Mouse (Mus musculus) adrenal gland (tissue): ENCODE data around the gene Sell.

Experiments used
- intact Hi-C: fragments of 180-260 bp; cut with DNase I; formaldehyde crosslinking; loops from one replicate; pipeline ENCODE4 v1.15.1; 2025

Gene Sell

DNA sequence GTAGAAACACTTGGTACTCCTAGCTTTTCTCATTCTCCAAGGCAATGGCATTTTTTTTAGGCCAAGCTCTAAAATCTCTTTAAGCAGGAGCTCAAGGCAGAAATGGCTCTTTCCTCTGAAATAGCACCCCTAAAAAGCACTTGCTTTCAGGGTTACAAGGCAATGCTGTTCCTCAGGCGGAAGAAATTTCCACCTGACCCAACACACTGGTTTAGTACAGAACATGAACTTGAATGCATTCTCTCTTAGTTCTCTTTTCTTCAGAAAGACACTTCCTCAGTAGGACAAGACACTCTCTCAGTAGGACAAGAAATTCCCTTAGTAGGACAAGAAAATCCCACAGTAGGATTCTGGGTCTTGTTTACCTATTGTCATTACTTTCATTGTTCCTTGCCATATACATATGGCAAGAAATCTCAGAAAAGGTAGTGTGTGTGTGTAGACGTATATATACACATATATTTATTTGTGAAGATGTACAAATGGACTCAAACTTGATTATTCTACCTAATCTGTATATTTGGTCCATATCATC, 12.9 kb downstream of the Sell start:
- intact Hi-C loops, result no loop called here

DNA sequence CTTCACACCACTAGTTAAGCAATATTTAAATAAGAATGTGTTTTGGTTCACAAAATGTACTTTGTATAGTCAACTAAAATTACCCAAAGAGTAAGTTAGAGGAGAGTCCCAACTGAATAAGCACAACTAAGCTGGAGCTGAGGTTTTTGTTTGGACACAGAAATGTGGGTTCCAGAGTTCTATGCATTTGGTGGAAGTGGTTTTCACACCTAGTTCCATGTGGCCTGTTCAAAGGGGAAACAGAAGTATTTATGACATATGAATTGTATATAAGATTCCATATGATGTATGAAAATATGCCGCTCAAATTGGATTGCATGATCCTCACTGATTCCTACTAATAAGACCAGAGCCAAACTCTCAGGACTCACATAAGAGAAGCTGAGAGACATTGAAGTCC, 13.6 kb downstream of the Sell start:
- intact Hi-C loops, result no loop called here

GRCm38 (mm10) chr1:164076441-164076840, 14.7 kb downstream of the Sell start:
- intact Hi-C loops, result no loop called here

- intact Hi-C loops, result no loop called here
These were observed 15.2 kb downstream of the Sell start for GRCm38 (mm10) chr1:164077031-164077430.

DNA sequence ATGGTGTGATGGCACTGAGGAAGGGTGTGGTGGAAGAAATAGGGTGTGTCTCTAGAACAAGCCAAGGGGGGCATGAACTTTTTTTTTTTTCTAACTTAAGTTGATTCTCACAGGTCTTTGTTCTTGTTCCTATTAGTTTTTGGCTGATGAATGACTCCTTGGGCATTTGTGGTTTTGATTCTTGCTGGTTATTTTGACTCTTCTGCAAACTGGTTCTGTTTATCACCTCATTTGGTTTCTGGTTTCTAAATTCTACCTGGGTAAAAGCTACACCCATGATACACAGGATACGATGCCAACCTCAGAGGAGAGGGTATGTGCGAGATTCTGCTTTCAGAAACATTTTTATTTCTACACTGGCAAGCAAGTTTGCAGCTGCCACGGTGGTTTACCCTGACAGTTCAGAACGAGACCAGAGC, 16.6 kb downstream of the Sell start:
- intact Hi-C loops, result no loop called here

DNA sequence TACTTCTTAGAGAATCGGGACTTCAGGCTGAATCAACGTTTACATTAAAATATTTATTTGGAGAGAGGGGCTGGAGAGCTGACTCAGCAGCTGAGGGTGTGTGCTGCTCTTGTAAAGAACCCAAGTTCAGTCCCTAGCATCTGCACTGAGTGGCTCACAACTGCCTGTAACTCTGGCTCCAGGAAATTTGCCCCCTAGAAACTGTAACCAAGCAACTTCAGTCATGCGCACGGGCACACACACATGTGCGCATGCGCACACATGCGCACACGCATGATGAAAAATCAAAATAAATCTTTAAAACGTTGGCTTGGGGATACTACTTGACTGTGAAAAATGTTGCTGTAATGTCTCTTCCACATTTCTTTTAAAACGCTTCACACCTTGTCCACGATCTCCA, 17.3 kb downstream of the Sell start:
- intact Hi-C loops, result no loop called here

GRCm38 (mm10) chr1:164083046-164083445, 21.3 kb downstream of the Sell start:
- intact Hi-C loops, result no loop called here

DNA sequence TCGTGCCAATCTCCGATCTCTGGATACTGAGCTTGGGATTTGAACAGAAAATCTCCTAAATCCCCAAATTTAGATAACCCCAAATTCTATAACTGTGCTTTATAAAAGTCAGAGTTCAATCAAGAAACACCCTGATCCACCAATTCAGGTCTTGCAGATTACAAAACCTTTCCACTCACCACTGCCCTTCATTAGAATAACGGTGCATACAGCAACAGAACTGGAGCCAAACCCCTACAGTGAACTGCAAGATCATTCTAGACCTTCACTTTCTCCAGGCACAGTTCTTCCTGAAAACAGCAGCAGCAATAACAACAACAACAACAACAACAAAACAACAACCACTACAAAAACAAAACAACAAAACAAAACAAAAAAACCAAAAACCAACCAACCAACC, 25.0 kb downstream of the Sell start:
- intact Hi-C loops, result no loop called here

GRCm38 (mm10) chr1:164087872-164088271, 26.1 kb downstream of the Sell start:
- intact Hi-C loops, result no loop called here

DNA sequence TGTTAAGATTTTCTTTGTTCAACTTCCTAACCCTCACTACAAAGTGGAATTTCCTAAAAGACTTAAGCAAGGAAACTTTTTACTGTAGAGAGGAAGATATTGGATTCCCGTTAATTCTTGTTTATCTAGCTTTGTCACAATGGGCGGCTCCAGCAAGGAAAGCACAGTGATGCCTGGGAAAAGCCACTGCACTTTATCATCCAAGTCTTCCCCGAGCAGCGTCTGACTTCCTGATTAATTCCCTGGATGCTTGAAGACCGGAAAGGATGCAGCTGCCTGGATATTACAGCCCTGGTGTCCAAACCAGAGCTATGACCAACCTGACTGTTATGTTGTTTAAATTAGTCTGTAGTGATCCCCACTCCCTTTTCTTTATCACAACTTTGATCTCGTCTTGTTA, 35.0 kb downstream of the Sell start:
- intact Hi-C loops, result no loop called here

GRCm38 (mm10) chr1:164097911-164098310, 36.1 kb downstream of the Sell start:
- intact Hi-C loops, result no loop called here

DNA sequence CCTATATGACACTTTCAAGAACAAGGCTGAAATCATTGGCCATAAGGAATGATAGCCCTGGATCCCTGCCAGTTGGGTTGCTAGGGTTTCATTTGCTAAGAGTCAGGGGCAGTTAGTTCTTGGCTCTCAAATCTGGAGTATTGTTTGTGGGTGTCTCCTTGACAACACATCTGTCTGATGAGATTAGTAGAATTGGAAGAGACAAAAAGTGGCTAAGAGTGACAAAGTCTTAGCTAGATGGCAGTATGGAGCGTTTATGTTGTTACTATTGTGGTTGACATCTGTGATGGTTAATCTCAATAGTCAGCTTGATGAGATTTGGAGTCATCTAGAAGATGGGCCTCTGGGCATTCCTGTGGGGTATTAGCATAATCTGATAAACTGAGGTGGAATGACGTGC, 36.6 kb downstream of the Sell start:
- intact Hi-C loops, result no loop called here

DNA sequence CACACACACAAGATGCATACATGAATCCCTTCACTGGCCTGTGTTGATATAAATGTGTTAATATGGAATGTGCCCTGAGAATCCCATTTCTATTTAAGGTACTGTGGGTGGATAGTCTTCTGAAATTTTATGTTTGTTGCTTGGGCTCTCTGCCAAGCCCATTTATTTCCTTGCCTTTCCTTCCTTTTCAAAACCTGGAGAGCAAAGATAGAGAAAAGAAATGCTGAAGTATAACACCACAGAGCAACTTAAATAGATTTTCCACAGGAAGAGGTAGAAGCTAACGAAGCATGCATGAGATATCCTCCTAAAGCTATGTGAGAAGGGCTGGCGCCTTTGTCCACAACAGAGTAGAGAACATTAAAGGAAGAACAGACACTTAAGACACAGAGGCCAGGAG, 48.0 kb downstream of the Sell start:
- intact Hi-C loops, result no loop called here

GRCm38 (mm10) chr1:164110591-164111329, 49.0 kb downstream of the Sell start:
- intact Hi-C loops, result no loop called here

DNA sequence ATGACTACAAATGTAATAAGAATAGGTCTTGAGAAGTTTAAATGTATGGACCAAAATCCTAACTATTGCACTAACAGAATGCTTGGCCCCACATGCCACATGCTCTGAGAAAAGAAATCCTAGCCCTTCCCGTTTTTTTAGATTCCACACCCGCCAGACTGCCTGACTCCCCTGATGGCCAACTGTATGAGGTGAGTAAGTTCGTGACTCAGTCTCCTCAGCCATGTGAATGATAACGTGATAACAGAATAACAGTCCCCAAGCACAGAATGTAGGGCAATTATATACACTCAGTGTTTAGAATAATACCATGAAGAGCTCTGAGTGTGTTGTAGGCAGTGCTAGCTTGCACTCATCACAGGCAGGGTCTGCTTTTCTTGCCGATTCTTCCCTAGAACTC, 52.5 kb downstream of the Sell start:
- intact Hi-C loops, result no loop called here

DNA sequence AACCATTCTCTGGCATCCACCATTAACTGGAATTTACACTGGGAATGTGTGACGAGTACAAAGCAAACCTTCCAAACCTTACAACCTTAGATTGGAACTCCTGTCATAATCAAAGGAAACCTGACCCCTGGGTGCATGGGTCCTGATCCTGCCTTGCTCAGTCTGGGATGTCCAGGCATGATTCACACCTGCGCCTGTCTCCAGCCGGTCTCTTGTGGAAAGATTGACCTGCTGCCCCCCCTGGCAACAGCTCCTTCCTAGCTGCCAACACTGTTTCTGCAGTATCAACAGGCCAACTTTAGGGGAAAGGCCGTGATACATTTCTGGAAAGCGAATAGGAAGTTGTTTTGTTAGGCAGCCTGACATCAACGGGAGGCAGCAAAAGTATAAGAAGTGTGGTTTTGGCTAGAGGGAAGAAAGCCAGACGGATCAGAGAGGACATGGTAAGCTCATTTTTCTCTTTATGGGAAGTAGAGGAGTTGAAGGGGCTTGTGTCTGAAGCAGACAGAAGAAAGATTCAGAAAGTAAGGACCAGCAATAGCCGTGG, 53.2 kb downstream of the Sell start, which contains the start of gene Selp:
Selp (plus strand) TSS at position 318 of the 547 bp plus-strand sequence.
- intact Hi-C loops, result no loop called here

- intact Hi-C loops, result no loop called here
These were observed 53.9 kb downstream of the Sell start for GRCm38 (mm10) chr1:164115647-164116046.

- intact Hi-C loops, result no loop called here
These were observed 56.1 kb downstream of the Sell start for GRCm38 (mm10) chr1:164117869-164118268.

GRCm38 (mm10) chr1:164119892-164120776, 58.4 kb downstream of the Sell start:
- intact Hi-C loops, result no loop called here

GRCm38 (mm10) chr1:164120777-164121158, 59.0 kb downstream of the Sell start:
- intact Hi-C loops, result no loop called here

DNA sequence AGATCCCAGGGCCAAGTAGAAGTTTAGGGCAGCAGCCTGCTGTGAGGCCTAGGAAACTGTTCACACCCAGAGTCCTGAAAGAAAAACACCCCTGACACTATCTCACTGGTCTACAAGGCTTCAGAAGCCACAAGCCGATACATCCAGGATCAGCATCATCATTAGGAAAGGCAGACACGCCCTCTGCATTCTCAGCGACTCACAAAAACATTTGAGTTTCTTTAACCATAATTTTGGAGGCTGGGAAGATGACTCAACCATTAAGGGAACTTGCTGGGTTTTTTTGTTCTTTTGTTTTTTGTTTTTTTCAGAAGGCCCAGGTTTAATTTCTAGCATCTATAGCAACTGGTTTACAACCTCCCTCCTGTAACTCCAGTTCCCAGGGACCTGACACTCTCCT, 62.1 kb downstream of the Sell start:
- intact Hi-C loops, result no loop called here

- intact Hi-C loops, result loop anchor here (10.0 kb wide), 1 partner anchor 295 kb away; no protein-coding TSS in a partner anchor
These were observed 68.2 kb downstream of the Sell start for GRCm38 (mm10) chr1:164130013-164130412.
